Mouse (Mus musculus) liver, embryonic 14.5 days (tissue): Measurements from ENCODE around the gene Hbb-bh2.

ENCODE experiments used
- CTCF ChIP-seq: IDR thresholded peaks from 2 replicates; pipeline ENCODE4 v1.5.1; 2016; ENCODE audit warnings: antibody characterized with exemption, low read depth, control low read depth
- EP300 ChIP-seq: IDR thresholded peaks from 2 replicates; pipeline ENCODE4 v1.6.1; 2016; ENCODE audit warnings: antibody characterized with exemption, low read depth

- peak; percentile 65 for TF ChIP-seq EP300
- TF ChIP-seq CTCF, result no peak
Measured at GRCm38 (mm10) chr7:103824597-103824996, 15.7 kb downstream of the Hbb-bh2 start.
